Mouse (Mus musculus): ENCODE results near the gene Oat. TPM values are rescaled to one million over a fixed set of nuclear protein-coding genes. Genes with fewer than 3 reads are reported as not detected.
A peak's percentile ranks its signal among the peaks of the same experiment; 100 is the strongest.

Gene Oat
- polyA plus RNA-seq, 1 experiment from 2014 or later: 88.2 TPM

DNA sequence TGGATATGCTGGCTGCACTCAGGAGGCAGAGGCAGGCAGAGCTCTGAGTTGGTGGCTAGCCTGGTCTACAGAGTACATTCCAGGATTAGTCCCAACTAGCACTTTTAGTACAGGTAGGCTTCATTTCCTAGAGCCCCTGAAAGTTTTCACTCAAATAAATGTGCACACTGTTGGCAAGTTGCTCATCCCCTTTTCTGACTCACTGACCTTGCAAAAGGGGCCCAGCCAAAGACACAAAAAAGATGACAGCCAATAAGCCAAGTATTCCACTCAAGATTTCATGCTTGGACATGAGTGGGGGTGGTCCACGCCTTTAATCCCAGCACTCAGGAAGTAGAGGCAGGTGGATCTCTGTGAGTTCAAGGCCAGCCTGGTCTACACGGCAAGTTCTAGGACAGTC, 5.2 kb upstream of the Oat start:
- 96% methylated on average over 2 of the region's 2 CpGs for WGBS
- Histone ChIP-seq H3K9ac (replicated peaks; ENCODE audit: low read length) (no peak overlapping the region), H3K36me3 (ENCODE audit: control insufficient read depth, insufficient read depth, low read length) (no peaks in the 10 kb centered on the region), H3K4me1 (ENCODE audit: control insufficient read depth, insufficient read depth, low read length) (no peaks in the 10 kb centered on the region), H3K4me3 (replicated peaks; ENCODE audit: low read depth, low read length) (no peak overlapping the region), H3K4me2 (ENCODE audit: low read length) (no peak overlapping the region), H3K9me3 (ENCODE audit: control insufficient read depth, low read length) (no peaks in the 10 kb centered on the region), H3K27me3 (ENCODE audit: control insufficient read depth, insufficient read depth, low read length) (no peaks in the 10 kb centered on the region), H3K27ac (replicated peaks; ENCODE audit: low read depth, low read length) (no peak overlapping the region)
- no peak for ATAC-seq (ENCODE audit: low FRiP score, low TSS enrichment)
- no peak for DNase-seq

DNA sequence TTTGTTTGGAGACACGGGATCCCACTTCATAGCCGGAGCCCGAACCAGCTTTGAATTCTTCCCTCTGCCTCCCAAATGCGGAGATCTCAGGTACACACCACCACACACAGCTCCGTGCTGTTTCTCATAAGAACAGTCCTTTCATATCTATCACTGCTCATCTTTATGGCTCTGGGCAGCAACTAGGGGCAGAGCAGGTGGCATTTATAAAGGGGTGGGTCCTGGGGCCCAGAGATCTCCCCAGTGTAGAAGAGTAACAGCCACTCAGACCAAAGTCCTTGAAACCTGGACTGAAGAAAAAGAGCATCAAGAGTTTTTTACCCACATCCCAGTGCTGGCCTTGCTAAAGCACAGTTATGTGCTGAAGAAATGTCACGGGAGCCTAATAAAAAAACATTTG, 4.3 kb upstream of the Oat start:
- H3K27ac ChIP-seq (replicated peaks; ENCODE audit: low read depth, low read length): no peak overlapping the region
- H3K9ac ChIP-seq (replicated peaks; ENCODE audit: low read length): no peak overlapping the region
- no peaks in the 10 kb centered on the region for H3K27me3 ChIP-seq (ENCODE audit: control insufficient read depth, insufficient read depth, low read length)
- ATAC-seq (ENCODE audit: low FRiP score, low TSS enrichment) (no peak), DNase-seq (no peak)
- H3K36me3 ChIP-seq (ENCODE audit: control insufficient read depth, insufficient read depth, low read length): no peaks in the 10 kb centered on the region
- no peaks in the 10 kb centered on the region for H3K4me1 ChIP-seq (ENCODE audit: control insufficient read depth, insufficient read depth, low read length)
- WGBS: 85% methylated on average over 6 of the region's 6 CpGs
- no peak overlapping the region for H3K4me3 ChIP-seq (replicated peaks; ENCODE audit: low read depth, low read length)
- H3K4me2 ChIP-seq (ENCODE audit: low read length): no peak overlapping the region
- no peaks in the 10 kb centered on the region for H3K9me3 ChIP-seq (ENCODE audit: control insufficient read depth, low read length)

DNA sequence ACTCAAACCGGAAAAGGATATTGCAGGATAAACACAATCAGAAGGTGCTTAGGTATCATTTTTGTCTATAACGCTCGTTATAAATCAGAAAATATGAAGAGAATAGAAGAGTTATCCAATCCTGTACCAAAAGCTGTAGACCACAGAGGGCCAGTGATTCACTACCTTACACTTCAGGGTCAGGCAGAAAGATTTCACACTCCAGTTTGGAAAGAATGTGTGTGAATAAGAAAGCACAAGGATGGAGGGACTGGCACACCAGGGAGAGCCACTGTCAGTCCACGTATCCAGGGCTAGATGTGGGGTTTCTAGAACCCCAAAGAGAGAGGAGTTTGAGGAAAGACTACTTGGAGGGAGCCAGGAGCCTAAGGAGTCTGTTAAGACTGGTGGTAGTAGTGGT, 693 bp upstream of the Oat start:
- Histone ChIP-seq H3K27ac (replicated peaks; ENCODE audit: low read depth, low read length) (no peak overlapping the region), H3K4me2 (ENCODE audit: low read length) (peak overlapping the region; percentile 81), H3K27me3 (ENCODE audit: control insufficient read depth, insufficient read depth, low read length) (no peaks in the 10 kb centered on the region), H3K36me3 (ENCODE audit: control insufficient read depth, insufficient read depth, low read length) (no peaks in the 10 kb centered on the region), H3K9ac (replicated peaks; ENCODE audit: low read length) (no peak overlapping the region), H3K4me1 (ENCODE audit: control insufficient read depth, insufficient read depth, low read length) (no peaks in the 10 kb centered on the region; the same call in 1 of the 2 replicates), H3K4me3 (replicated peaks; ENCODE audit: low read depth, low read length) (no peak overlapping the region), H3K9me3 (ENCODE audit: control insufficient read depth, low read length) (no peaks in the 10 kb centered on the region)
- WGBS: 66% methylated on average over 4 of the region's 4 CpGs
- DNase-seq: no peak
- no peak for ATAC-seq (ENCODE audit: low FRiP score, low TSS enrichment)

DNA sequence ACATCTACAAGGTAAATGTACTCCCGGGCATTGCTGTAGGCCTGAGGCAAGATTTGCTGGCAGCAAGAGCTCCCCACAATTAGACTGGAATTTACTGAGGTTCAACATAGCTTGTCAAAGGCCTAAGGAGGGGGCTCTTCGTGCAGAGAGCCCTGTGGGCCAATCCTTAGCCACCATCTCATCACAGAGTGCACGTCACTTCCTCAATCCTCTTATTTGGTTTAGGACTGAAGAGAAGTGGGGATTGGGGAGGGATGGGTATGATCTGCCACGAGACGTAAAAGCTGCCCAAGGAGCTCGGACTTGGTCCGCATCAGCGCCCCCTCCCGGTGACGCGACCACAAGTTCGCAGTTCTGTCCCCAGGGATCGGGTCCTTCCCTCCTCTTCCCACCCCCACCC, 575 bp downstream of the Oat start:
- WGBS: under 1% methylated on average over 13 of the region's 13 CpGs
- Histone ChIP-seq H3K4me2 (ENCODE audit: low read length) (peak overlapping the region; percentile 81), H3K4me3 (replicated peaks; ENCODE audit: low read depth, low read length) (peak overlapping the region; percentile 67), H3K27me3 (ENCODE audit: control insufficient read depth, insufficient read depth, low read length) (no peaks in the 10 kb centered on the region), H3K27ac (replicated peaks; ENCODE audit: low read depth, low read length) (peak overlapping the region; percentile 80), H3K36me3 (ENCODE audit: control insufficient read depth, insufficient read depth, low read length) (no peaks in the 10 kb centered on the region), H3K9ac (replicated peaks; ENCODE audit: low read length) (peak overlapping the region; percentile 55), H3K4me1 (ENCODE audit: control insufficient read depth, insufficient read depth, low read length) (no peaks in the 10 kb centered on the region; the same call in 1 of the 2 replicates), H3K9me3 (ENCODE audit: control insufficient read depth, low read length) (no peaks in the 10 kb centered on the region)
- DNase-seq: peak; percentile 90
- ATAC-seq (ENCODE audit: low FRiP score, low TSS enrichment): peak; percentile 87

DNA sequence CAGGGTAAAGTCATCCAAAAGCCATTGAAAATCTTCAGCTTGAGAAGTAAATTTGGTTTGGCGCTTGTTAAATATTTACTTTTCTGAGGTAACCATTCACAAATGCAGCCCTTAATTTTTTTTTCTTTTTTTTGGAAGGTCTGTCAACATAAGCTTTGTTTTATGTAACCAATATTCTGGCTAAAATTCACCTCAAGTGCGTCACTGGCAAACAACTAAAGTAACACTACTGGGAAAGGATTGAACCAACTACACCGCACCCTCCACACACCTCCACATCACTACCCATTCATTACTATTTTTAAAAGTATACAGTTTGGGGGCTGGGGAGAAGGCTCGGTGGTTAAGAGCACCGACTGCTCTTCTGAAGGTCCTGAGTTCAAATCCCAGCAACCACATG, 1.6 kb downstream of the Oat start:
- no peak overlapping the region for H3K4me2 ChIP-seq (ENCODE audit: low read length)
- DNase-seq (no peak), ATAC-seq (ENCODE audit: low FRiP score, low TSS enrichment) (no peak)
- H3K4me1 ChIP-seq (ENCODE audit: control insufficient read depth, insufficient read depth, low read length): no peaks in the 10 kb centered on the region; the same call in 1 of the 2 replicates
- no peaks in the 10 kb centered on the region for H3K36me3 ChIP-seq (ENCODE audit: control insufficient read depth, insufficient read depth, low read length)
- no peak overlapping the region for H3K4me3 ChIP-seq (replicated peaks; ENCODE audit: low read depth, low read length)
- H3K27ac ChIP-seq (replicated peaks; ENCODE audit: low read depth, low read length): no peak overlapping the region
- H3K9me3 ChIP-seq (ENCODE audit: control insufficient read depth, low read length): no peaks in the 10 kb centered on the region
- 93% methylated on average over 5 of the region's 5 CpGs for WGBS
- no peak overlapping the region for H3K9ac ChIP-seq (replicated peaks; ENCODE audit: low read length)
- no peaks in the 10 kb centered on the region for H3K27me3 ChIP-seq (ENCODE audit: control insufficient read depth, insufficient read depth, low read length)

DNA sequence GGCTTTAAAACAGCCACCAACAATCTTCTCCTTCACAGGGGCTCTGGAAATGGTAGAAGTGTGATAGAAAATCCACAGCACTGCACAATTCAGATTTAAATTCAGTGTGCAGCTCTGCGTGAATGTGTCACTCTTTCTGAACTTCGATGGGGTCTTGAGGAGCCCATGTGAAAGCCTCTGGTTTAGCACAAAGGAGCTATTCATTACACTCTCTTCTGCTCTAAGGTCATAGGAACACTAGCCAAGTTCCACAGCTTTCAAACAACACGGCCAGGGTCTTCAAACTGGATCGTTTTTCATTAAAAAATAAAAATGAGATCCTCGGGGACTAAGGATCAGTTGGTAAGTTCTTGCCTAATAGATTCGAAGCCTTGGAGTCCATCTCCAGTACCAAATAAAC, 3.0 kb downstream of the Oat start:
- WGBS: 42% methylated on average over 6 of the region's 6 CpGs
- Histone ChIP-seq H3K27me3 (ENCODE audit: control insufficient read depth, insufficient read depth, low read length) (no peaks in the 10 kb centered on the region), H3K4me1 (ENCODE audit: control insufficient read depth, insufficient read depth, low read length) (no peaks in the 10 kb centered on the region; the same call in 1 of the 2 replicates), H3K27ac (replicated peaks; ENCODE audit: low read depth, low read length) (peak overlapping the region; percentile 20; the same call in 1 of the 2 replicates), H3K9ac (replicated peaks; ENCODE audit: low read length) (no peak overlapping the region), H3K9me3 (ENCODE audit: control insufficient read depth, low read length) (no peaks in the 10 kb centered on the region), H3K4me3 (replicated peaks; ENCODE audit: low read depth, low read length) (no peak overlapping the region), H3K4me2 (ENCODE audit: low read length) (no peak overlapping the region), H3K36me3 (ENCODE audit: control insufficient read depth, insufficient read depth, low read length) (no peaks in the 10 kb centered on the region)
- ATAC-seq (ENCODE audit: low FRiP score, low TSS enrichment): no peak
- peak; percentile 11 for DNase-seq

DNA sequence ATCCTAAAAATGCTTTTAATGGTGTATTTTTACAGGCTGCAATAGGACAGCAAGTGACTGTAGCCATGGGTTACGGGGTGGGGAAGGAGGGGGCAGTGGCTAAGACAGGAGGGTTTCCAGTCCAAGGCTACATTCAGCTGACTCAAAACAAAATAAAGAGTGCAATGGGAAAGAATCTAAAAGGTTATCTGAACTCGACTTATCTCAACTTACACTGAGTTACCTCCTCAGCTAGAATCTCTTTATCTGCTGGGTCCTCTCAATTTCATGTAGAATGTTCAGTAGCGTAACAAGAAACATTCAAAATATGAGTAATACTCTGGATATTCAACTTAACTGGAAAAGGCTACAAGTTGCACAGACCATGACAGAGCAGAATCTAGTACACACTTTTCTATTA, 3.5 kb downstream of the Oat start:
- Histone ChIP-seq H3K9ac (replicated peaks; ENCODE audit: low read length) (no peak overlapping the region), H3K4me3 (replicated peaks; ENCODE audit: low read depth, low read length) (no peak overlapping the region), H3K4me2 (ENCODE audit: low read length) (no peak overlapping the region), H3K36me3 (ENCODE audit: control insufficient read depth, insufficient read depth, low read length) (0 out of 2 replicates have a peak, but pooled peaks cover 3% of the 10 kb centered on the region), H3K27ac (replicated peaks; ENCODE audit: low read depth, low read length) (no peak overlapping the region), H3K9me3 (ENCODE audit: control insufficient read depth, low read length) (no peaks in the 10 kb centered on the region), H3K27me3 (ENCODE audit: control insufficient read depth, insufficient read depth, low read length) (no peaks in the 10 kb centered on the region), H3K4me1 (ENCODE audit: control insufficient read depth, insufficient read depth, low read length) (no peaks in the 10 kb centered on the region; the same call in 1 of the 2 replicates)
- WGBS: 79% methylated on average over 3 of the region's 3 CpGs
- DNase-seq: no peak
- ATAC-seq (ENCODE audit: low FRiP score, low TSS enrichment): no peak

DNA sequence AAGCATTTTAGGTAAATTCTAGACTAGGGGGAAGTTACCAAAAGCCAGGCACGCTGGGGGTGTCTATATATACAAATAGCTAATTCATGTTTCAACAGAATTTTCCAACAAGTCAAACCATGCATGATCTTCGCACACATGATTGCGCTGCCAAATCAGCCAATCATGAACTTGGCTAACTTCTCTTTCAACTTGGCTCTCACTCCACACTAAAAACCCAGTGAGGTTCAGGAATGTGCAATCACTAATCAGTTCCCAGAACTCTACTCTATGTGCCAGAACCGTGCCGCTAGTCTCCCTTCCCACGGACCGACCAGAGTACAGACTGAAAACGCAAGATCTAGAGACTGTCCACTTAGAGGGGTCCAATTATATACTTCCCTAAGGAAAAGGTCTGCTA, 4.7 kb downstream of the Oat start:
- Histone ChIP-seq H3K27me3 (ENCODE audit: control insufficient read depth, insufficient read depth, low read length) (no peaks in the 10 kb centered on the region), H3K4me3 (replicated peaks; ENCODE audit: low read depth, low read length) (no peak overlapping the region), H3K36me3 (ENCODE audit: control insufficient read depth, insufficient read depth, low read length) (peaks cover 6% of the 10 kb centered on the region; the same call in 1 of the 2 replicates), H3K4me2 (ENCODE audit: low read length) (no peak overlapping the region), H3K27ac (replicated peaks; ENCODE audit: low read depth, low read length) (no peak overlapping the region), H3K4me1 (ENCODE audit: control insufficient read depth, insufficient read depth, low read length) (no peaks in the 10 kb centered on the region; the same call in 1 of the 2 replicates), H3K9me3 (ENCODE audit: control insufficient read depth, low read length) (no peaks in the 10 kb centered on the region), H3K9ac (replicated peaks; ENCODE audit: low read length) (no peak overlapping the region)
- WGBS: 90% methylated on average over 8 of the region's 8 CpGs
- no peak for DNase-seq
- no peak for ATAC-seq (ENCODE audit: low FRiP score, low TSS enrichment)

DNA sequence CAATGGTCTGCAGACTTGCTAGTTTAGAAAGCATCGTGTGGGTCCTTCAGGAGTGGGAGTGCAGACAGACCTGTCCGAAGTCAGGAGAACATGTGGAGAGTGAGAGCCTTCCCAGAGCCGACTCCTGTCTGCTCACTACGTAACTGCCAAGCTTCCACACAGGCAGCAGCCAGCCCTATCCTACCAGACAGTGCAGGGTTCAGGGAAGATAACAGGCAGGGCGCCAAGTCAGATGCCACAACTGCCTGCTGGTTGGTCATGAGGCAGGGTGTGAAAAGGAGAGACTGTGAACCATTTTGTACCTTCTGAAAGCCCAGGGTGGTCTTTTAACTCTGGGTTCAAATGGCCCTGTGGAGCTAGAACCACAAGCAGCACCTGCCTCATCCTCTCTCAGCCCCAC, 6.1 kb downstream of the Oat start:
- 87% methylated on average over 5 of the region's 5 CpGs for WGBS
- Histone ChIP-seq H3K27me3 (ENCODE audit: control insufficient read depth, insufficient read depth, low read length) (no peaks in the 10 kb centered on the region), H3K9me3 (ENCODE audit: control insufficient read depth, low read length) (no peaks in the 10 kb centered on the region), H3K4me3 (replicated peaks; ENCODE audit: low read depth, low read length) (no peak overlapping the region), H3K4me1 (ENCODE audit: control insufficient read depth, insufficient read depth, low read length) (no peaks in the 10 kb centered on the region), H3K36me3 (ENCODE audit: control insufficient read depth, insufficient read depth, low read length) (peaks cover 10% of the 10 kb centered on the region; the same call in 1 of the 2 replicates), H3K9ac (replicated peaks; ENCODE audit: low read length) (no peak overlapping the region), H3K27ac (replicated peaks; ENCODE audit: low read depth, low read length) (no peak overlapping the region), H3K4me2 (ENCODE audit: low read length) (no peak overlapping the region)
- no peak for ATAC-seq (ENCODE audit: low FRiP score, low TSS enrichment)
- DNase-seq: peak; percentile 5

All from midbrain, embryonic 14.5 days (tissue).